Mouse (Mus musculus) WW6 (cell line): Measurements from ENCODE around the gene Dnajc12.
A peak's percentile ranks its signal among the peaks of the same experiment; 100 is the strongest.
"Not testable (repeated sequence)": the region's sequence is repeated elsewhere in the genome, so short reads cannot be mapped to it uniquely, and the experiment has no call there.

ENCODE experiments used
- DNase-seq: peaks from one replicate; pipeline ENCODE4 v3.0.0-alpha.2; 2013; ENCODE audit warnings: low read depth, low spot score

Gene Dnajc12

GRCm38 (mm10) chr10:63386444-63386843 is 4.2 kb downstream of the Dnajc12 start:
- DNase-seq, result no peak

GRCm38 (mm10) chr10:63386991-63387390 is 4.7 kb downstream of the Dnajc12 start:
- no peak for DNase-seq

- no peak for DNase-seq
Measured at GRCm38 (mm10) chr10:63388948-63389347, 6.7 kb downstream of the Dnajc12 start.

GRCm38 (mm10) chr10:63396963-63397362 is 14.7 kb downstream of the Dnajc12 start:
- DNase-seq, result no peak

GRCm38 (mm10) chr10:63402731-63403504 is 20.7 kb downstream of the Dnajc12 start:
- DNase-seq, result no peak

- DNase-seq, result no peak
Measured at GRCm38 (mm10) chr10:63403636-63404035, 21.4 kb downstream of the Dnajc12 start.

- DNase-seq, result no peak
Measured at GRCm38 (mm10) chr10:63410162-63410956, 28.1 kb downstream of the Dnajc12 start.

- DNase-seq, result not testable (repeated sequence)
Measured at GRCm38 (mm10) chr10:63411674-63412073, 29.4 kb downstream of the Dnajc12 start.

- DNase-seq, result no peak
Measured at GRCm38 (mm10) chr10:63412756-63413155, 30.5 kb downstream of the Dnajc12 start.

- DNase-seq, result no peak
Measured at GRCm38 (mm10) chr10:63415287-63415686, 33.0 kb downstream of the Dnajc12 start.

GRCm38 (mm10) chr10:63415850-63416249 is 33.6 kb downstream of the Dnajc12 start:
- no peak for DNase-seq

- DNase-seq, result no peak
Measured at GRCm38 (mm10) chr10:63417061-63417460, 34.8 kb downstream of the Dnajc12 start.

- peak; percentile 80 for DNase-seq
Measured at GRCm38 (mm10) chr10:63421739-63422735, 39.8 kb downstream of the Dnajc12 start, which contains the start of gene Gm7075. Gm7075 (minus strand) TSS chr10:63421789.

GRCm38 (mm10) chr10:63422736-63422992 is 40.4 kb downstream of the Dnajc12 start:
- no peak for DNase-seq

GRCm38 (mm10) chr10:63423591-63424474 is 41.6 kb downstream of the Dnajc12 start:
- no peak for DNase-seq

GRCm38 (mm10) chr10:63424475-63424814 is 42.2 kb downstream of the Dnajc12 start:
- DNase-seq, result no peak

GRCm38 (mm10) chr10:63427146-63427545 is 44.9 kb downstream of the Dnajc12 start:
- DNase-seq, result no peak

GRCm38 (mm10) chr10:63428243-63429022 is 46.2 kb downstream of the Dnajc12 start:
- DNase-seq, result no peak

GRCm38 (mm10) chr10:63429023-63429340 is 46.7 kb downstream of the Dnajc12 start:
- no peak for DNase-seq

- peak; percentile 90 for DNase-seq
Measured at GRCm38 (mm10) chr10:63429380-63429779, 47.1 kb downstream of the Dnajc12 start.
